Mouse (Mus musculus) liver, embryonic 11.5 days (tissue): ENCODE measurements around the gene 1700025B11Rik. TPM values are rescaled to one million over a fixed set of nuclear protein-coding genes. Genes with fewer than 3 reads are reported as not detected.
"Not testable (repeated sequence)": the region's sequence is repeated elsewhere in the genome, so short reads cannot be mapped to it uniquely, and the experiment has no call there.

Source experiments
- ATAC-seq: fragments of 200-750 bp; cut with Nextera tagmentation; replicated peaks from 2 replicates; pipeline ENCODE4 v1.8.0; 2017; ENCODE audit warnings: moderate number of reproducible peaks, mild to moderate bottlenecking, moderate TSS enrichment, moderate library complexity; ENCODE audit not compliant: low FRiP score
- DNase-seq: peaks from one replicate; pipeline ENCODE4 v3.0.0-alpha.2; 2017; ENCODE audit warnings: low spot score
- H3K27ac ChIP-seq: fragments of 300-500 bp; sonication (generic); 2 replicates; pipeline ENCODE4 v1.5.1; 2014; ENCODE audit warnings: mild to moderate bottlenecking, low read depth, low read length, control low read depth
- H3K27me3 ChIP-seq: fragments of 300-500 bp; sonication (generic); replicated peaks from 2 replicates; pipeline ENCODE4 v1.6.1; 2014; ENCODE audit warnings: low read length, mixed read lengths; ENCODE audit not compliant: control insufficient read depth, insufficient read depth
- H3K36me3 ChIP-seq: fragments of 300-500 bp; sonication (generic); 2 replicates; pipeline ENCODE4 v1.6.1; 2014; ENCODE audit warnings: mild to moderate bottlenecking, low read length, moderate library complexity, mixed read lengths; ENCODE audit not compliant: control insufficient read depth, insufficient read depth
- H3K4me1 ChIP-seq: fragments of 300-500 bp; sonication (generic); replicated peaks from 2 replicates; pipeline ENCODE4 v1.6.1; 2014; ENCODE audit warnings: low read length, mixed read lengths; ENCODE audit not compliant: control insufficient read depth, insufficient read depth
- H3K4me2 ChIP-seq: fragments of 300-500 bp; sonication (generic); 2 replicates; pipeline ENCODE4 v1.6.1; 2014; ENCODE audit warnings: mild to moderate bottlenecking, control low read depth, moderate library complexity
- H3K4me3 ChIP-seq: fragments of 300-500 bp; sonication (generic); 2 replicates; pipeline ENCODE4 v1.5.1; 2014; ENCODE audit warnings: low read depth, low read length, control low read depth
- H3K9ac ChIP-seq: fragments of 300-500 bp; sonication (generic); 2 replicates; pipeline ENCODE4 v1.6.1; 2014; ENCODE audit warnings: low read depth, low read length, control low read depth
- H3K9me3 ChIP-seq: fragments of 300-500 bp; sonication (generic); 2 replicates; pipeline ENCODE4 v1.6.1; 2016; ENCODE audit warnings: low read length, inconsistent platforms, mixed read lengths; ENCODE audit not compliant: control insufficient read depth
- WGBS: fragments of 180-500 bp; shearing (Covaris S2); extraction: QIAGEN DNeasy Blood & Tissue Kit; methylation state at CpG from one replicate; pipeline ENCODE4 v1.1.7; 2014; 5-methylcytosine and 5-hydroxymethylcytosine counted together
- polyA plus RNA-seq: library from polyadenylated mRNA; unstranded; fragments of >200 nt; fragmentation: Nextera tagmentation; extraction: Ambion mirVana; gene quantifications from 2 replicates; pipeline ENCODE4 v1.2.1, GENCODE M21; 2014

The 1700025B11Rik gene
- polyA plus RNA-seq, 1 experiment from 2014 or later = not detected

DNA sequence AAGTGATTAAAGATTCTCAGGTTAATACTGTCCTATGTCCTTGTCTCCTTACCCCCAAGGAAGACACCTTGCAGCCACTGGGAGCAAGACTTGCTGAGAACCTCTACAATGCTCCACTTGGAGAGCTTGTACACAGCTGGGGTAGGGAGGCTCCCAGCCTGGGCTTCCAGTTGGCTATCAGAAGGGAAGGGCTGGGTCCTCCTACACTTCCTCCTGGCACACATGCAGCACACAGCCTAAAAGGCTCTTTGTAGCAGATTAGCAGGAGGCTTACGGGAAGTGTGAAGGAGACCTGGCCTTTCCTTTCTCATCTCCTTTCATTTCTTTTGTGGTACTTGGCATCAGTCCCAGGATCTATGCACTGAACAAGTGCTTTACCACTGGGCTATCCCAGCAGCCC is 20.0 kb upstream of the 1700025B11Rik start:
- Histone ChIP-seq H3K9ac (no peak overlapping the region), H3K36me3 (no peaks in the 10 kb centered on the region), H3K27ac (no peak overlapping the region), H3K4me3 (no peak overlapping the region), H3K4me2 (no peak overlapping the region), H3K27me3 (no peaks in the 10 kb centered on the region), H3K9me3 (no peaks in the 10 kb centered on the region), H3K4me1 (no peaks in the 10 kb centered on the region)
- DNase-seq (no peak), ATAC-seq (no peak)
- 44% methylated on average over 1 of the region's 1 CpGs for WGBS

DNA sequence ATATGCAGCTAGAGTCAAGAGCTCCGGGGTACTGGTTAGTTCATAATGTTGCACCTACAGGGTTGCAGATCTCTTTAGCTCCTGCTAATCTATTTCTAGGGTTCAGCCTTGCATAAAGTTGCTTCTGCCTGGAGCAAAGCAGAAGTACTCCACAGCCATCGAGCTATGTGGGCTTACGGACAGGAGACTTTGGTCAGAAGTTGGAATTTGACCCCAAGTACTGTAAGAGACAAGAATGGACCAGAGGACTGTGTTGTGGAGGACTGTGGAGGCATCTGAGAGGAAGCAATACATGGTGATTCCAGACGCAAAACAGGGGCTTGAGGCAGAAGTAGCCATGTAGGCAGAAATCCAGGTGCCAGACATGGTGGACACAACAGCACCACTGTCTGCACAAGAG is 17.6 kb upstream of the 1700025B11Rik start:
- Histone ChIP-seq H3K9me3 (no peaks in the 10 kb centered on the region), H3K9ac (no peak overlapping the region), H3K27ac (no peak overlapping the region), H3K4me1 (no peaks in the 10 kb centered on the region), H3K36me3 (no peaks in the 10 kb centered on the region), H3K4me3 (no peak overlapping the region), H3K4me2 (no peak overlapping the region), H3K27me3 (no peaks in the 10 kb centered on the region)
- no peak for DNase-seq
- 88% methylated on average over 4 of the region's 4 CpGs for WGBS
- ATAC-seq = no peak

DNA sequence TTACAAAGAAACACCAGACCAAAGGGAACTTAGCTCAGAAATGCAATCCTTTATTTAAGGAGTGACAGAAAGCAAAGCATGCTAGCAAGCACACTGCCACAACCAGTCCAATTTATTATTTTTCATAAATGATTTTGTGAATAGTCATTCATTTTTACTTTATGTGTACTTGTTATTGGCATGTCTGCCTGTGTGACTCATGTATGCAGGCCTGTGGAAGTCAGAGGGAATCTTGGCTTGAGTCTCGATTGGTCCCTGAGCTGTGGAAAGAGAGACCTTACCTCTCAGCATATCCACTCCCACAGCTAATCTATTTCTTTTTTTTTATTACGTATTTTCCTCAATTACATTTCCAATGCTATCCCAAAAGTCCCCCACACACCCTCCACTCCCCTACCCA is 17.1 kb upstream of the 1700025B11Rik start:
- H3K9me3 ChIP-seq = no peaks in the 10 kb centered on the region
- H3K4me2 ChIP-seq = no peak overlapping the region
- WGBS = 81% methylated on average over 2 of the region's 2 CpGs
- DNase-seq (no peak), ATAC-seq (no peak)
- no peak overlapping the region for H3K27ac ChIP-seq
- no peaks in the 10 kb centered on the region for H3K27me3 ChIP-seq
- no peak overlapping the region for H3K9ac ChIP-seq
- no peaks in the 10 kb centered on the region for H3K36me3 ChIP-seq
- no peaks in the 10 kb centered on the region for H3K4me1 ChIP-seq
- no peak overlapping the region for H3K4me3 ChIP-seq

DNA sequence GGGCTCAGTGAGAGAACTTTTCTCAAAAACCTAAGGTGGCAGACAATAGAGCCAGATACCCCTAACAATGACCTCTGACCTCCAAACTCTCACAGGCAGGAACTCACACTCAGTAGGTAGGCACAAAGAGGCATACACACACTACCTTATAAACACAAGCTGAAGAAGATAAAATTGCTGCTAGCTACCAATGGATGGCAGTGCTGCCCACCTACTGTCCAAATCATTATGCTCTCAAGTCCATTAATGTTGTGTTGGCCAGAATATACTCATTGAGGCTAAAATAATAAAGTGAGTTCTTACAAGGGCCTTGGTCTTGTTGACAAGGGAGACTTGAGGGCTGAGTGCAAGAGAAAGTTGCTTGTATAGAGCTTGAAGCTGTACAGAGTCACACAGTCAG is 1.5 kb upstream of the 1700025B11Rik start:
- H3K4me3 ChIP-seq = no peak overlapping the region
- H3K9me3 ChIP-seq = no peaks in the 10 kb centered on the region
- no peak overlapping the region for H3K9ac ChIP-seq
- no peak for DNase-seq
- no peak overlapping the region for H3K27ac ChIP-seq
- no peaks in the 10 kb centered on the region for H3K27me3 ChIP-seq
- H3K4me1 ChIP-seq = no peaks in the 10 kb centered on the region
- no peak for ATAC-seq
- H3K4me2 ChIP-seq = no peak overlapping the region
- no peaks in the 10 kb centered on the region for H3K36me3 ChIP-seq

- H3K4me3 ChIP-seq, H3K4me2 ChIP-seq, H3K4me1 ChIP-seq, ATAC-seq, H3K36me3 ChIP-seq, H3K9ac ChIP-seq, H3K27me3 ChIP-seq, H3K9me3 ChIP-seq, DNase-seq, H3K27ac ChIP-seq: not testable (repeated sequence)
- WGBS = 24% methylated on average over 1 of the region's 1 CpGs
Observed at GRCm38 (mm10) chr15:77539221-77539620, 22.5 kb downstream of the 1700025B11Rik start.

GRCm38 (mm10) chr15:77533216-77533615 is 28.5 kb downstream of the 1700025B11Rik start, which contains the start of gene Apol7c:
Gene Apol7c (minus strand): TSS chr15:77533316.
- Histone ChIP-seq H3K36me3 (no peaks in the 10 kb centered on the region), H3K27ac (no peak within 1 kb of the TSS), H3K9ac (no peak within 1 kb of the TSS), H3K27me3 (no peaks in the 10 kb centered on the region), H3K4me2 (no peak within 1 kb of the TSS), H3K4me1 (no peaks in the 10 kb centered on the region), H3K4me3 (no peak within 1 kb of the TSS), H3K9me3 (no peaks in the 10 kb centered on the region)
- DNase-seq (no peak), ATAC-seq (no peak)

DNA sequence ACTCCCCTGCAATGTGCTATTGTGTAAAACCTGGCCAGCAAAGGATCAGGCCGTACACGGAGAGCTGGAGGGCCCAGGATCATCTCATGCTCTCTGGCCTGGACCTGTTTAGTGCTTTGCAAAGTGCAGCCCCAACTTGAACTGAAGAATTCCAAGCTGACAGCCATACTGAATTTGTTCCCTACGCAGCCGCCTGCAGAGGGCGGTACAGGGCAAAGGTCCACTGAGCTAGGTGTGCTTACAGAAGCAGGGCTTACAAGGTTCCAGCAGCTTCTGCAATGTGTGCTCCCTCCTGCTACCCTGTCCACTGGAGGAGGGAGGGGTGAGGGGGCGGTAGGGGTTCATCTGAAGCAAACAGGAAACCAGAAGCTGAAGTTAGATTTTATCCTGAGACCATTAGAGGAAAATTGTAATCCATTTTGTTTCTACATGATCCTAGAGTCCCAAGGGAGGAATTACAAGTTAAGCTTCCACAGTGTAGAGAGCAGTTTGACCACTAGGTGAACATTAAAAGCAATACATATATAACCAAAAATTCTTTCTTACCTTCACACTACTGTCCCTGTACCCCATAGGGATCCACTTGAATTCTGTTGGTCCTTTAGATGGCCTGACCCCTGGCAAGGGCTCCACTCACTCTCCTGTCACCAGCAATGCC is 38.4 kb downstream of the 1700025B11Rik start:
- not testable (repeated sequence) for H3K27ac ChIP-seq, ATAC-seq, H3K27me3 ChIP-seq, H3K4me2 ChIP-seq, H3K4me1 ChIP-seq, H3K4me3 ChIP-seq, H3K9me3 ChIP-seq, H3K36me3 ChIP-seq, H3K9ac ChIP-seq
- WGBS = 17% methylated on average over 6 of the region's 6 CpGs
- DNase-seq = peak; percentile 33

DNA sequence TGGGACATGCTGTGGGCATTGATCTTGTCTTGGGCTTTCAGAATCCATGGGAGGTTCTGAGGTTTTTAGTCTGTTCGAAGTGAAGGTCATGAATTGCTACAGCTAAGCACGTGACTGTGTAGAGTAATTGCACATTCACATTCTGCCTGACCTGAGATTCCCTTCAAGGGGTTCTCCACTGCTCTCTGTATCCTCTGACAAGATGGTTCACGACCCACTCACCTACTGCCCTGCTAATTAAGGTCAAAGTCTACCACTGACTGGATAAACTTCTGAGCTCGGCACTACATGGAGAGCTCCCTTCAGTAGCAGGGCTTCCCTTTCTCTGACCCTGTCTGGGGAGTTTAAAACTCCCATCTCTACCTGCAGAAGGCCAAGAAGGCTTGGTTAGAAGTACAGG is 41.1 kb downstream of the 1700025B11Rik start:
- H3K36me3 ChIP-seq, H3K27ac ChIP-seq, H3K4me2 ChIP-seq, DNase-seq, H3K9me3 ChIP-seq, H3K4me3 ChIP-seq, H3K9ac ChIP-seq, H3K4me1 ChIP-seq, H3K27me3 ChIP-seq, ATAC-seq: not testable (repeated sequence)
- 68% methylated on average over 4 of the region's 4 CpGs for WGBS
